Mouse (Mus musculus) left cerebral cortex, postnatal 4 days (tissue): ENCODE results near the gene Csmd2. TPM values are rescaled to one million over a fixed set of nuclear protein-coding genes. Genes with fewer than 3 reads are reported as not detected.

Experiments used
- DNase-seq: peaks from one replicate; pipeline ENCODE4 v3.0.0-alpha.2; 2022
- intact Hi-C: fragments of 180-260 bp; cut with DNase I; formaldehyde crosslinking; loops from one replicate; pipeline ENCODE4 v1.15.1; 2025
- total RNA-seq, 2 experiments: library from RNA; stranded (reverse); gene quantifications; 2 replicates each; pipeline ENCODE4 v1.2.3; 2021

Gene Csmd2
- total RNA-seq, 2 experiments from 2014 or later: 76.9 to 83.5 TPM

DNA sequence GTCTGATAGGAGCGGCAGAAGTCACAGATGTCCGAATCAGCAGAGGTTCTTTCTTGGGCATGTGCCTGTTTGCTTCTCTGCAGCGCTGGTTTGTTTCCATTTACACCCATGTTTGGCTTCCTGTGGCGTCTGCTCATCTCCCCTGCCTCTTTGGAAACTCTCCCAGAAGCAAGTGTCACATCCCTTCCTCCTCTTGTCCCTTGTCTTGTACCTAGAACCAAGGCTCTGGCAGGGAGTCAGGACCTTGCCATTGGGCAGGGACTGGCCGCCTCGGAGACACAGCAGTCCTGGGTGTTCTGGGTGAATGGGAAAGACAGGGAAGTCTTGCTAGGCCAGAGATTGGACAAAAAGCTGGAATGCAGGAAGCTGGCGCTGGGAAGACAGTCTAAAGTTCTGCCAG lies 410.1 kb downstream of the Csmd2 start:
- intact Hi-C loops: no loop called here
- peak; percentile 75 for DNase-seq

DNA sequence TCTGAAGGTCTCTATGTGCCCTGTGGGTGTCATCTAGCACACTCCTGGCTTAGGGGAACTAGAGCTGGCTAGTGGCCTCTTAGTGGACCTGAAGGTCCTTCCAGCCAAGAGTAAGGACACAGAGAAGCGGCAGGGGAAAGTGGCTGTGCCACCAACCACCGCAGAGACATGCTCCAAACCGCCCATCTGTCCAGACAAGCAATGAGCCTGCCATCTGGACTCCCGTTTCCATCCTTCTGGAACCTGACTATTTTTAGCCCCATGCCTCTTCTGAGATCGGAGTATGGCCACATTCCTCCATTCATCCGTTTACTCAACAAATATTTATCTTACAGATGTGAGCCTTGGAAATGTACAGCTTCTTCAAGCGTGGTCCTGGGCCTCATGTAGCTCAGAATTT lies 411.3 kb downstream of the Csmd2 start:
- DNase-seq: peak; percentile 57
- intact Hi-C loops: no loop called here

- intact Hi-C loops: no loop called here
- no peak for DNase-seq
These were observed 412.4 kb downstream of the Csmd2 start for GRCm38 (mm10) chr4:128400016-128400415.

GRCm38 (mm10) chr4:128401591-128401990 lies 413.9 kb downstream of the Csmd2 start:
- intact Hi-C loops: no loop called here

DNA sequence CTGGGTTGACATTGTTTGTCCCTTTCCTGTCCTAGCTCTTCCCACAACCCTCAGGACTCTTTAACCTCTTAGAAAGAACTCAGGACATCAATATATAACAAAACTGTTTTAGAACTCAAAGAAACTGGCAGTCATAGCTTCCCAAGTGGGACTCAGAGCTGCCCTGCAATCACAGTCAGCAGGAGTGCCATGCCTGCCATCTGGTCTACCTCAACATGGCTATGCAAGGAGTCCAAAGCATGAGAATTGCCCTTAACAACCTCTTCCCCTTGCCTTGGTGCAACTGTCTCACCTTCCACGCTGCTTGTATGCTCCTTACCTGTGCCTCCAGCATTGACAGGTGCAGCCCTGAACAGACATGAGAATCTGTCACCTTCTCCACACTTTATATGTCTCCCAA lies 415.0 kb downstream of the Csmd2 start:
- intact Hi-C loops: no loop called here

More at GRCm38 (mm10) chr4:128401591-128401990, 413.9 kb downstream of the Csmd2 start:
- no peak for DNase-seq

GRCm38 (mm10) chr4:128405576-128405975 lies 417.9 kb downstream of the Csmd2 start:
- intact Hi-C loops: no loop called here
- no peak for DNase-seq

More for the DNA sequence above, 415.0 kb downstream of the Csmd2 start:
- no peak for DNase-seq

- intact Hi-C loops: no loop called here
- DNase-seq: peak; percentile 52
These were observed 419.6 kb downstream of the Csmd2 start for GRCm38 (mm10) chr4:128407084-128407845.

- intact Hi-C loops: no loop called here
- DNase-seq: peak; percentile 77
These were observed 424.4 kb downstream of the Csmd2 start for GRCm38 (mm10) chr4:128411941-128412630.

DNA sequence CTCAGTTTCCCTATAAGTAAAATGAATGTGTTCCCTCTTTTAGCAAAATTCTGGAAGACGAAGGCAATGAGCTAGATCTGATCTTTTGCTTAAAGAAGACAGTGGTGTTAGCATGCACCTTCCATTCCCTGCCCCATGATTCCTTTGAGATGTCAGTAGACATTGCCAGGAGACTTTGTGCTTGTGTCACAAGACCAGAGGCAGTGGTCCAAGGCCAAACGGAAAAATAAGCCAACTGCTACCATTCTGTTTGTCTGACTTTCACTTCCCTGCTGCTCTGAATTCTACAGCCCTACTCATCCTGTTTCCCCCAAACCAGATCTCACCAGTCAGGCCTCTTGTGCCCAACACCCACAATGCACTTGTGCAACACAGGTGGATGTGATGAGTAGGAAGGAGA lies 427.1 kb downstream of the Csmd2 start:
- intact Hi-C loops: no loop called here
- DNase-seq: no peak

GRCm38 (mm10) chr4:128419988-128420617 lies 432.4 kb downstream of the Csmd2 start:
- intact Hi-C loops: no loop called here
- no peak for DNase-seq

DNA sequence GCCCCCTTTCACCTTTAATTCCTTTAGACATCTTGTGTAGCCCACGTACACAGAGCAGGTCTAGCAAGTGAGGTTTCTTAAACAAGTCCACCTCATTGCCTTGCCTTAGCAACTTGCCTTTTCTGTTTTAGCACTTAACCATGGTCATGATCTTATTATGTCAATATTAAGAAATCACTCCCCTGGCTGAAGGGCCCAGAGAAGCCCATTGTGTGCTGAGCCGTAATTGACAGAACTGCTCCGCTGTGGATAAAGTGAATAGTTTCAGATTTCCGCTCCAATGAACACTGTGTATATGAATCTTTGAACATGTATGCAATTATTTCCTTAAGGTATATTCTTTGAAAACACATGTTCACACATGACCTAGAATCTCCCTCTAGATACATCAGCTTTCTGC lies 434.8 kb downstream of the Csmd2 start:
- DNase-seq: no peak
- intact Hi-C loops: no loop called here

GRCm38 (mm10) chr4:128425339-128425738 lies 437.7 kb downstream of the Csmd2 start:
- intact Hi-C loops: no loop called here
- DNase-seq: no peak

- peak; percentile 80 for DNase-seq
- intact Hi-C loops: no loop called here
These were observed 439.8 kb downstream of the Csmd2 start for GRCm38 (mm10) chr4:128427261-128428030.

DNA sequence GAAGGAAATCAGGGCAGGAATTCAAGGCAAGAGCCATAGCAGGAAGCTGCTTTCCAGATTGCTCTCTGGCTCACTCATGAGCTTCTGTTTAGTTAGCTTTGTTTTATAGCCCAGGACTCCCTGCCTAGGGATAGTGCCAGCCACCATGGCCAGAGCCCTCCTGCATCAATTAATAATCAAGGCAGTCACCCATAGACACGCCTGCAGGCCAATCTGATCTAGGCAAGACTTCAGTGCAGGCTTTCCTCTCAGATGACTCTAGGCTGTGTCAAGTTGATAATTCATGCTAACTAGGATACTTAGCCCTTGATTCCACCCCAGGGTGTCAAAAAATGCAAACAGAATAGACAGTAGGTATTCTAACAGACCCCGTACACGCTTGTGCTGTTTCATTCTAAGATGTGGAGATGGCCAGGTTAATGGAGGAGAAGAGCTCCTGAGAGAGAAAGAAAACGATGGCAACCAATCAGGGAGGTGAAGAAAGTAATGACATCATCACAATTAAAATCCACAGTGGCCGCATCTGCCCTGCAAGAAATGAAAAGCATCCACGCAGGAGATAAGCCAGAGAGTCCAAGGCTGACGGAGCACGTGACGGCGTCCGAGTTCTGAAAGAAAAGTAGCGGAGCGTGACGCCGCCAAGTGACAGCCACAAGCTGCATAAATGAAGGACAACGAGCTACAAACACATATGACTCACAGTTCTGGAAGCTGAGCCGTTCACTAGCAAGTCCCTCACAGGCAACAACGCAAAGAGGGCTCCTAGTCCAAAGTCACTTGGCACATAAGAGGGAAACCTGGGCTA lies 440.8 kb downstream of the Csmd2 start:
- intact Hi-C loops: no loop called here
- peak; percentile 58 for DNase-seq

- intact Hi-C loops: no loop called here
- DNase-seq: no peak
These were observed 441.9 kb downstream of the Csmd2 start for GRCm38 (mm10) chr4:128429591-128429990.

DNA sequence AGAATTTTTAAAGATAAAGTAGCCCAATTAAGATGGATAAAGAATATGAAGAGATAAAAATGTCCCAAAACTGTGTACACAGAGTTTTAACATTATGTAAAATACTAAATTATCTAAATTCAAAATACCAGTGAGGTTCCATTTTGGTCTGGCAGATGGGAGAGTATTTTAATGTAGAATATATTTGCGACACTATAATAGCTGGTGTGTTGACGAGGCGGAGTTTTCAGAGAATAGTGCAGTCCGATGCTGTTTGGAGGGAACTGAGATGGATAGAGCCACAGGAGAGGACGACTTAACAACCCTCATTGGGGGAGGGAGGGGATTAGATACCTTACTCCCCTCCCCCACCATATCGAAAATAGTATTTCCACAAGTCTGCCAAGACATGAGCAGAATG lies 452.9 kb downstream of the Csmd2 start:
- intact Hi-C loops: no loop called here
- DNase-seq: no peak

DNA sequence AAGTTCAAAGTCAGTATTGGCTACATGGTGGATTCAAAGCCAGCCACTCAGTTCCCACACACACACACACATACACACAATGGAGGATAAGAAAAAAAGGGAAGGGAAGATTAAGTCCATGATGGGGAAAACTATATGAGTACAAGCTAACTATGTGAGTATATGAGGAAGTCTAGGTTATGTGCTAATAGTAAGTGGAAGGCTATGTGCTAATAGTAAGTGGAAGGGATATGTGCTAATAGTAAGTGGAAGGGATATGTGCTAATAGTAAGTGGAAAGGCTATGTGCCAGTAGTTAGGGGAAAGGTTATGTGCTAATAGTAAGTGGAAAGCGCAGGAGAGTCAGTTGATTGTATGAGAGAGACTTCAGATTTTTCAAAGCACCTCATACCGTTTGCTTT lies 453.6 kb downstream of the Csmd2 start:
- DNase-seq: no peak
- intact Hi-C loops: no loop called here

DNA sequence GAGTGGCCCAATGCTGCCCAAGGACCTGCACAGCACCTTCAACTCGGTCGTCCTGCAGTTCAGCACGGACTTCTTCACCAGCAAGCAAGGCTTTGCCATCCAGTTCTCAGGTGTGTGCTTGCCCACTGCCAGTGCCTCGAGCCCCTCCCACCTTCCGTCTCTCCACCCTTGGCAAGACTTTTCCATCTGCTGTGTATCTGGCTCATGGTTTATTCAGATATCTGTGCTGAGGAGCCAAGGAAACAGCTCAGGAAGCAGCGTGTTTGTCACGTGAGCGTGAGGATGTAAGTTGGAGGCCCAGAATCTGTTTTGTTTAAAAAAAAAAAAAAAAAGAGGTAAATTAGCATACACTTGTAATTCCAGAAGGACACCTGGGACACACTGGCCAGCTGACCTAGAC lies 455.1 kb downstream of the Csmd2 start:
- intact Hi-C loops: no loop called here

GRCm38 (mm10) chr4:128445514-128446260 lies 458.0 kb downstream of the Csmd2 start:
- intact Hi-C loops: no loop called here
- no peak for DNase-seq

More for the DNA sequence above, 455.1 kb downstream of the Csmd2 start:
- no peak for DNase-seq
